Mouse (Mus musculus) CH12.LX (cell line): ENCODE results near the gene Nsun6. TPM values are rescaled to one million over a fixed set of nuclear protein-coding genes. Genes with fewer than 3 reads are reported as not detected.

Source experiments
- DNase-seq: peaks from one replicate; pipeline ENCODE4 v3.0.0-alpha.2; 2013; ENCODE audit errors: extremely low read depth
- H3K27ac ChIP-seq: 2 replicates; pipeline ENCODE4 v1.5.1; 2012; ENCODE audit warnings: low read depth, mild to moderate bottlenecking, control low read depth, moderate library complexity; ENCODE audit not compliant: insufficient read depth
- H3K27me3 ChIP-seq: replicated peaks from 2 replicates; pipeline ENCODE3; 2012; ENCODE audit warnings: inconsistent platforms
- H3K36me3 ChIP-seq, 2 experiments: replicated peaks in 1 of 2; 2 replicates each; pipeline versions ENCODE3 to v1.6.1; 2012; ENCODE audit warnings: inconsistent platforms in 1 of 2, low read length in 1 of 2, mild to moderate bottlenecking in 1 of 2, mixed read lengths in 1 of 2, moderate library complexity in 1 of 2; ENCODE audit not compliant: control insufficient read depth in 1 of 2, insufficient read depth in 1 of 2
- H3K4me1 ChIP-seq, 2 experiments: 2 replicates each; pipeline ENCODE4 v1.6.1; 2012; ENCODE audit warnings: inconsistent platforms in 1 of 2, moderate library complexity in 1 of 2; ENCODE audit not compliant: insufficient read depth in 2 of 2, control insufficient read depth in 1 of 2
- H3K4me2 ChIP-seq: 2 replicates; pipeline ENCODE4 v1.6.1; 2012; ENCODE audit warnings: low read depth, mild to moderate bottlenecking, control low read depth; ENCODE audit not compliant: poor library complexity, insufficient read depth, severe bottlenecking
- H3K4me3 ChIP-seq, 3 experiments: fragments of 150-350 bp in 1 of 3; sonication (generic) in 1 of 3; replicated peaks in 1 of 3; 2 replicates each; pipeline versions ENCODE3 to v1.5.1; 2011 to 2012; ENCODE audit warnings: low read depth in 2 of 3, low read length in 2 of 3, mild to moderate bottlenecking in 2 of 3, moderate library complexity in 2 of 3, control low read depth in 1 of 3, improper control_type of control experiment in 1 of 3, inconsistent platforms in 1 of 3, mixed read lengths in 1 of 3; ENCODE audit not compliant: poor library complexity in 1 of 3
- H3K79me2 ChIP-seq: replicated peaks from 2 replicates; pipeline ENCODE4 v1.6.1; 2012; ENCODE audit warnings: mild to moderate bottlenecking, moderate library complexity; ENCODE audit not compliant: control insufficient read depth, poor library complexity, insufficient read depth, severe bottlenecking; ENCODE audit errors: extremely low read depth
- H3K9ac ChIP-seq: 2 replicates; pipeline ENCODE4 v1.6.1; 2012; ENCODE audit warnings: low read depth, mild to moderate bottlenecking, control low read depth, moderate library complexity; ENCODE audit not compliant: insufficient read depth
- H3K9me3 ChIP-seq: replicated peaks from 2 replicates; pipeline ENCODE3; 2012; ENCODE audit warnings: low read length, inconsistent platforms, mixed read lengths
- BHLHE40 ChIP-seq: IDR thresholded peaks from 2 replicates; pipeline ENCODE4 v1.6.1; 2011; ENCODE audit warnings: mild to moderate bottlenecking, low read depth, low read length, improper control_type of control experiment
- CHD1 ChIP-seq: IDR thresholded peaks from 2 replicates; pipeline ENCODE4 v1.6.1; 2012; ENCODE audit warnings: low read depth, low read length, improper control_type of control experiment, inconsistent platforms
- CTCF ChIP-seq, 2 experiments: IDR thresholded peaks in 1 of 2; conservative IDR thresholded peaks in 1 of 2; 2 replicates each; pipeline ENCODE4 v1.5.1; 2011 to 2012; ENCODE audit warnings: low read depth in 2 of 2, low read length in 2 of 2, improper control_type of control experiment in 1 of 2, inconsistent platforms in 1 of 2, mild to moderate bottlenecking in 1 of 2, moderate library complexity in 1 of 2
- ELF1 ChIP-seq: IDR thresholded peaks from 2 replicates; pipeline ENCODE4 v1.6.1; 2014; ENCODE audit warnings: low read depth, mild to moderate bottlenecking, inconsistent platforms, low read length, improper control_type of control experiment
- ETS1 ChIP-seq: conservative IDR thresholded peaks from 2 replicates; pipeline ENCODE4 v1.6.1; 2012; ENCODE audit warnings: low read depth, mild to moderate bottlenecking, inconsistent platforms, low read length, improper control_type of control experiment, moderate library complexity
- IRF4 ChIP-seq: IDR thresholded peaks from 2 replicates; pipeline ENCODE4 v1.6.1; 2014; ENCODE audit warnings: low read depth, mild to moderate bottlenecking, inconsistent platforms, low read length, improper control_type of control experiment
- JUND ChIP-seq: conservative IDR thresholded peaks from 2 replicates; pipeline ENCODE4 v1.6.1; 2011; ENCODE audit warnings: low read depth, low read length, improper control_type of control experiment
- MXI1 ChIP-seq: IDR thresholded peaks from 2 replicates; pipeline ENCODE4 v1.6.1; 2011; ENCODE audit warnings: mild to moderate bottlenecking, low read depth, low read length, improper control_type of control experiment
- NRF1 ChIP-seq: IDR thresholded peaks from 2 replicates; pipeline ENCODE4 v1.6.1; 2014; ENCODE audit warnings: low read depth, mild to moderate bottlenecking, inconsistent platforms, low read length, improper control_type of control experiment, moderate library complexity
- PAX5 ChIP-seq: IDR thresholded peaks from 2 replicates; pipeline ENCODE4 v1.6.1; 2012; ENCODE audit warnings: low read length, inconsistent platforms, mixed read lengths
- POLR2AphosphoS2 ChIP-seq: IDR thresholded peaks from 2 replicates; pipeline ENCODE4 v1.6.1; 2011; ENCODE audit warnings: low read depth, low read length, improper control_type of control experiment
- RCOR1 ChIP-seq: conservative IDR thresholded peaks from 2 replicates; pipeline ENCODE4 v1.6.1; 2012; ENCODE audit warnings: low read depth, mild to moderate bottlenecking, inconsistent platforms, low read length, improper control_type of control experiment
- SIN3A ChIP-seq: IDR thresholded peaks from 2 replicates; pipeline ENCODE4 v1.6.1; 2012; ENCODE audit warnings: low read length, improper control_type of control experiment, inconsistent platforms
- TBP ChIP-seq: conservative IDR thresholded peaks from 2 replicates; pipeline ENCODE4 v1.6.1; 2011; ENCODE audit warnings: low read depth, low read length, improper control_type of control experiment
- TCF12 ChIP-seq: IDR thresholded peaks from 2 replicates; pipeline ENCODE4 v1.6.1; 2014; ENCODE audit warnings: low read depth, mild to moderate bottlenecking, inconsistent platforms, low read length, improper control_type of control experiment
- ZKSCAN1 ChIP-seq: IDR thresholded peaks from 2 replicates; pipeline ENCODE4 v1.6.1; 2012; ENCODE audit warnings: low read depth, inconsistent platforms, low read length, improper control_type of control experiment, borderline replicate concordance
- ZMIZ1 ChIP-seq: IDR thresholded peaks from 2 replicates; pipeline ENCODE4 v1.6.1; 2012; ENCODE audit warnings: low read depth, mild to moderate bottlenecking, inconsistent platforms, low read length, improper control_type of control experiment
- dilution Hi-C: fragments of 300-500 bp; cut with MboI; formaldehyde crosslinking; loops from 2 replicates; pipeline ENCODE4 v1.14.3; 2020; ENCODE audit warnings: low sequenced_read_pairs; ENCODE audit not compliant: extremely low pct_unique_long_range_greater_than_20kb, extremely low pct_ligation_motif_present
- in situ Hi-C: fragments of 300-500 bp; cut with MboI; formaldehyde crosslinking; loops from 3 replicates; pipeline ENCODE4 v1.14.3; 2019; ENCODE audit warnings: low sequenced_read_pairs, low pct_ligation_motif_present, low pct_unique_long_range_greater_than_20kb, mixed read lengths
- polyA plus RNA-seq: library from polyadenylated mRNA; unstranded; fragments of >175 nt; gene quantifications from 2 replicates; pipeline ENCODE4 v1.2.1, GENCODE M21; 2012; ENCODE audit warnings: low read depth; ENCODE audit not compliant: insufficient read length
- total RNA-seq, 2 experiments: library from RNA; depleted of rRNA; stranded (reverse); fragments of 300-350 nt in 1 of 2; fragments of >200 nt in 1 of 2; gene quantifications; 2 replicates each; pipeline ENCODE4 v1.2.3; 2012 to 2014

Gene Nsun6
- total and polyA plus RNA-seq, 3 experiments, result 5.0 to 8.1 (median 6.1) TPM

GRCm38 (mm10) chr2:15008072-15008471, 46.8 kb downstream of the Nsun6 start:
- Histone ChIP-seq H3K79me2 (no peaks in the 10 kb centered on the region), H3K27me3 (no peaks in the 10 kb centered on the region), H3K36me3 (peaks cover 4 to 44% of the 10 kb centered on the region in 2 experiments), H3K9ac (no peak overlapping the region), H3K9me3 (no peaks in the 10 kb centered on the region)
- dilution Hi-C loops, result no loop called here
- in situ Hi-C loops, result no loop called here
- TF ChIP-seq MXI1 (no peak), POLR2AphosphoS2 (no peak), PAX5 (no peak), RCOR1 (no peak), CHD1 (no peak), TBP (no peak), SIN3A (no peak), ETS1 (no peak), JUND (no peak), IRF4 (no peak), BHLHE40 (no peak), CTCF (conservative IDR thresholded peaks at IDR 0.05 in 1 of 2, IDR thresholded peaks at IDR 0.05 in 1 of 2; ENCODE audit: low read depth in 2 of 2, low read length in 2 of 2) (no peak), ZMIZ1 (no peak), ELF1 (no peak), TCF12 (no peak)
- TF ChIP-seq, all 38 proteins: peak for 0
- no peaks in the 10 kb centered on the region for H3K4me1 ChIP-seq
- no peak overlapping the region for H3K4me3 ChIP-seq
- H3K4me2 ChIP-seq, result no peak overlapping the region
- DNase-seq, result no peak
- H3K27ac ChIP-seq, result no peak overlapping the region

DNA sequence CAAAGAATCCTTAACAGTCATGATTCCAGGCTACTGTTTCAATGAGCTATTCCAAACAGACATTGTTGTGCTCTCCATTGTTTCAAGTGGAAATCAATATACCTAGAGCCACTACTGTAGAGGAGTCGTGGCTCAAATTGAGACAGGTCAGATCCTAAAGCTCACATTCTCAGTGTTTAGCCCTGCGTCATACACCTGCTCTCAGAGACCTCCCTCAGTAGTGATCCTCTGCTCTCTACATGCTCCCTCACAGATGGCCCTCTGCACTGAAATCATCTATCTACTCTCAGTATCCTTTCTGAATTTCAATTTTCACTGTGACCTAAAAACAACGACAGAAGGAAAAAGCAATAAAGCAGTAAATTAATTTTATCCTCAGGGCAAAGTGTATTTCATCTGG, 47.3 kb downstream of the Nsun6 start:
- TF ChIP-seq ZKSCAN1 (no peak), NRF1 (no peak), SIN3A (no peak), POLR2AphosphoS2 (no peak)
- TF ChIP-seq, all 38 proteins: peak for 0
- Histone ChIP-seq H3K27ac (no peak overlapping the region), H3K4me3 (no peak overlapping the region), H3K9ac (no peak overlapping the region), H3K79me2 (no peaks in the 10 kb centered on the region), H3K4me1 (no peaks in the 10 kb centered on the region), H3K4me2 (no peak overlapping the region), H3K9me3 (no peaks in the 10 kb centered on the region), H3K27me3 (no peaks in the 10 kb centered on the region), H3K36me3 (peaks cover 4 to 42% of the 10 kb centered on the region in 2 experiments)
- dilution Hi-C loops, result no loop called here
- in situ Hi-C loops, result no loop called here
- no peak for DNase-seq
